In the genomic region with DNA sequence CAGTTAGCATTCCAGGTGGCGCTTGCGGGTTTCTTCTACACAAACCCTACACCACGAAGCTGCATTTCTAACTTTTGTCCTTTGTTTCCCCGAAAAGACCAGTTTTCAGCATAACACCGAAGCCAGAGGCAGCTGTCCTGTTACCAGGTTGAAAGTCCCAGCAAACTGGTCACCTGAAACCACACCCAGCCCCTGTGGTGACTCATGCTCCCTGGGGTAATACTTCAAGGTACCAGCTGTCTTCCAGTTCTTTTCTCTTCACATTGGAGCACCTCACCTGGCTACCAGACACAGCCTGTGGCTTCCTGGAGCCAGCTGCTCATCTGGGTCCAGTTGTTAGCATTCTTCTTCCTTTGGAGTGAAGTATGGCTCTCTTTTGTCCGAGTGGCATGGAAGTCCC, we compare ENCODE assay signal across 16 mouse cellular contexts.
"Had no signal": no experiment of that assay in that cellular context is flagged by ENCODE, and none has a peak within 500 bp of the region (broad histone marks: within the 10 kb centered on the region; RNA-seq: fewer than 3 reads in every experiment).

No protein-coding gene starts in this region.

- DNase-seq: kidney, adult 18-20 months; kidney, postnatal 10 days; kidney, postnatal 4 days; liver; liver, embryonic 13.5 days; liver, postnatal 0 days; lung, postnatal 14 days; right cerebral cortex, adult 18-20 months; thymus, adult 18-20 months; thymus, postnatal 14 days had no signal

- H3K9me3 ChIP-seq: liver, embryonic 13.5 days; lung, embryonic 15.5 days; neural tube, embryonic 15.5 days had no signal

- H3K27ac ChIP-seq: layer of hippocampus, adult 2 months; liver, embryonic 13.5 days; lung, embryonic 15.5 days; macrophage; midbrain, embryonic 13.5 days; neural tube, embryonic 15.5 days had no signal

- H3K4me1 ChIP-seq: liver, embryonic 13.5 days; lung, embryonic 15.5 days had no signal

- H3K4me3 ChIP-seq: layer of hippocampus, adult 2 months; liver, embryonic 13.5 days; lung, embryonic 15.5 days; midbrain, embryonic 13.5 days; myocyte; neural tube, embryonic 15.5 days had no signal

- H3K36me3 ChIP-seq: lung, embryonic 15.5 days had no signal

- H3K27me3 ChIP-seq: liver, embryonic 13.5 days; lung, embryonic 15.5 days; midbrain, embryonic 13.5 days; neural tube, embryonic 15.5 days had no signal
